Mouse (Mus musculus): ENCODE measurements around the gene Jarid2.

GRCm38 (mm10) chr13:44939326-44940035, 210.2 kb downstream of the Jarid2 start:
- TF ChIP-seq CTCF (IDR thresholded peaks at IDR 0.05; ENCODE audit: borderline replicate concordance, insufficient read depth, low read depth, low read length) (no peak), POLR2A (IDR thresholded peaks at IDR 0.05; ENCODE audit: borderline replicate concordance, insufficient read depth, low read length) (no peak)

Data from cerebellum, adult 2 months (tissue).